Mouse (Mus musculus) neural tube, embryonic 10.5 days (tissue): Measurements from ENCODE around the gene Gpr55.

Source experiments
- DNase-seq: peaks from one replicate; pipeline ENCODE4 v3.0.0-alpha.2; 2017; ENCODE audit warnings: low spot score; ENCODE audit errors: extremely low spot score

Gene Gpr55

GRCm38 (mm10) chr1:85957942-85958619 is 2.7 kb downstream of the Gpr55 start:
- DNase-seq: no peak

- no peak for DNase-seq
These were observed 3.5 kb downstream of the Gpr55 start for GRCm38 (mm10) chr1:85957290-85957689.

- no peak for DNase-seq
These were observed 5.7 kb downstream of the Gpr55 start for GRCm38 (mm10) chr1:85955150-85955549.

GRCm38 (mm10) chr1:85949085-85949684 is 11.6 kb downstream of the Gpr55 start:
- DNase-seq: no peak

- no peak for DNase-seq
These were observed 18.5 kb downstream of the Gpr55 start for GRCm38 (mm10) chr1:85942318-85942717.

- DNase-seq: no peak
These were observed 23.5 kb downstream of the Gpr55 start for GRCm38 (mm10) chr1:85937323-85937722.

GRCm38 (mm10) chr1:85936265-85936664 is 24.5 kb downstream of the Gpr55 start:
- DNase-seq: no peak

GRCm38 (mm10) chr1:85935148-85935852 is 25.5 kb downstream of the Gpr55 start:
- peak; percentile 62 for DNase-seq

- no peak for DNase-seq
These were observed 26.2 kb downstream of the Gpr55 start for GRCm38 (mm10) chr1:85934560-85934959.

- peak; percentile 61 for DNase-seq
These were observed 27.0 kb downstream of the Gpr55 start for GRCm38 (mm10) chr1:85933631-85934465.

GRCm38 (mm10) chr1:85933226-85933625 is 27.6 kb downstream of the Gpr55 start:
- peak; percentile 40 for DNase-seq

GRCm38 (mm10) chr1:85931170-85931569 is 29.6 kb downstream of the Gpr55 start:
- no peak for DNase-seq

GRCm38 (mm10) chr1:85929406-85929805 is 31.4 kb downstream of the Gpr55 start:
- no peak for DNase-seq

GRCm38 (mm10) chr1:85928688-85929065 is 32.1 kb downstream of the Gpr55 start:
- DNase-seq: no peak

GRCm38 (mm10) chr1:85928057-85928687 is 32.6 kb downstream of the Gpr55 start, which contains the start of gene 4933407L21Rik:
4933407L21Rik (plus strand) TSS chr1:85928483.
- DNase-seq: no peak

- no peak for DNase-seq
These were observed 35.6 kb downstream of the Gpr55 start for GRCm38 (mm10) chr1:85925183-85925582.

GRCm38 (mm10) chr1:85922865-85923211 is 38.0 kb downstream of the Gpr55 start:
- no peak for DNase-seq

- no peak for DNase-seq
These were observed 38.5 kb downstream of the Gpr55 start for GRCm38 (mm10) chr1:85922127-85922864.

- no peak for DNase-seq
These were observed 39.1 kb downstream of the Gpr55 start for GRCm38 (mm10) chr1:85921725-85922124.

- DNase-seq: no peak
These were observed 41.2 kb downstream of the Gpr55 start for GRCm38 (mm10) chr1:85919621-85920020.
